Mouse (Mus musculus) testis, adult 2 months (tissue): ENCODE data around the gene Yaf2.

Experiments used
- CTCF ChIP-seq: fragments of 200-500 bp; IDR thresholded peaks from 2 replicates; pipeline ENCODE4 v1.5.1; 2012; ENCODE audit warnings: low read depth, mild to moderate bottlenecking, inconsistent platforms, low read length, moderate library complexity; ENCODE audit not compliant: control insufficient read depth, insufficient read depth, insufficient replicate concordance
- POLR2A ChIP-seq: fragments of 200-500 bp; IDR thresholded peaks from 2 replicates; pipeline ENCODE4 v1.6.1; 2012; ENCODE audit warnings: low read depth, mild to moderate bottlenecking, inconsistent platforms, low read length, moderate library complexity; ENCODE audit not compliant: control insufficient read depth

DNA sequence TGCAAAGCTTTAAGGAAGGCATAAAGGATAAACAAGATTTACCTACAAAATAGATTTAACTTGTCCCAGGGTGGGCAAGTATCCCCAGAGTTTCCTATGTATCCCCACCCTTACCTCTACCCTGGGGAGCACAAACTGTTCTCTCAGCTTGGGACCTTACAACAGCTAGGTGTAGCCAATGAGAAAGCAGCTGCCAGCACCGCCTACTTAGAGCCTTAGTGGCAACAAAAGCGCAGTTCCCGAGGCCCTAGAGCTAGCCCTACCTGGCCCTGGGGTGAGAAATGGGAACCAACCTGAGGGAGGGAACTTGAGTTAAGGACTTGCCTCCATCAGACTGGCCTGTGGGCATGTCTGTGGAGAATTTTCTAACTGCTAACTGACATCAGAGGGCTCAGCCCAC lies 9.5 kb downstream of the Yaf2 start:
- TF ChIP-seq CTCF (no peak), POLR2A (no peak)
